Mouse (Mus musculus) olfactory bulb, adult 2 months (tissue): Measurements from ENCODE around the gene Ptpn13. TPM values are rescaled to one million over a fixed set of nuclear protein-coding genes. Genes with fewer than 3 reads are reported as not detected.

ENCODE experiments used
- H3K27ac ChIP-seq: fragments of 200-500 bp; 2 replicates; pipeline ENCODE4 v1.5.1; 2012; ENCODE audit warnings: low read depth, low read length; ENCODE audit not compliant: insufficient read depth
- H3K4me1 ChIP-seq: fragments of 200-500 bp; 2 replicates; pipeline ENCODE4 v1.6.1; 2012; ENCODE audit warnings: low read length; ENCODE audit not compliant: control insufficient read depth, insufficient read depth
- H3K4me3 ChIP-seq: fragments of 200-500 bp; 2 replicates; pipeline ENCODE4 v1.5.1; 2012; ENCODE audit warnings: mild to moderate bottlenecking, low read depth, low read length, moderate library complexity; ENCODE audit not compliant: insufficient read depth
- CTCF ChIP-seq: fragments of 200-500 bp; IDR thresholded peaks from 2 replicates; pipeline ENCODE4 v1.5.1; 2012; ENCODE audit warnings: low read depth, mild to moderate bottlenecking, low read length, moderate library complexity; ENCODE audit not compliant: insufficient read depth
- POLR2A ChIP-seq: fragments of 200-500 bp; IDR thresholded peaks from 2 replicates; pipeline ENCODE4 v1.6.1; 2012; ENCODE audit warnings: mild to moderate bottlenecking, low read depth, low read length, moderate library complexity; ENCODE audit not compliant: insufficient read depth
- WGBS: fragments of 180-500 bp; shearing (Covaris S2); methylation state at CpG from one replicate; pipeline ENCODE4 v1.1.7; 2018; 5-methylcytosine and 5-hydroxymethylcytosine counted together
- polyA plus RNA-seq: library from polyadenylated mRNA; stranded (reverse); fragments of >200 nt; gene quantifications from 2 replicates; pipeline ENCODE4 v1.2.4, GENCODE M21; 2012; ENCODE audit warnings: low replicate concordance; ENCODE audit not compliant: missing spikeins, insufficient read depth, insufficient read length

Ptpn13 gene
- polyA plus RNA-seq, 1 experiment: not detected

DNA sequence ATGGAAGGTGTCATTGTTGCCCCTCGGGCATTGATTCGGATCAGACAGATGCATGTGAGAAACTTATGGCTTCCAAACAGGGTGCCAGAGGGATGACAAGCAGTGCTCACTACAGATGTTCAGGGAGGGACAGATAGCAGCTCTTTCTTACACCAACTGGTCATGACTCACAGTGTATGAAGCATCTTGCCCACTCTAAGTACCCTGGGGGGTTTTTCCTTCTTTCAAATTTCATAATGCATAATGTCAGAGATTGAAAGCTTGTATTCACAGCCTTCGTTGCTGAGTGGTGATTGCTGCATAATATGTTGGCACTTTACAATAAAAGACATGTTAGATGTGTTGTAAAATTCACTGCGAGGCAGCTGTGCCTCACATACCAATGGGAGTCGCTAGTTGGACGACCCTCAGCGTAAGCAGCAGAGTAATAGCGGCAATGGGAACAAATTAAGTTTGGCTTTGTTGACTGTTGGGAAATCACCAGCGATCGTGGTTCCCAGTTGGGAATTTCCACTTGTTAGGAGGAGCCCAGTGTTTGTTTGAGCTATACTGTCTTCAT, 38.7 kb downstream of the Ptpn13 start:
- Histone ChIP-seq H3K4me1 (no peaks in the 10 kb centered on the region), H3K4me3 (no peak overlapping the region), H3K27ac (no peak overlapping the region)
- 58% methylated on average over 10 of the region's 10 CpGs for WGBS
- TF ChIP-seq POLR2A (no peak), CTCF (no peak)

DNA sequence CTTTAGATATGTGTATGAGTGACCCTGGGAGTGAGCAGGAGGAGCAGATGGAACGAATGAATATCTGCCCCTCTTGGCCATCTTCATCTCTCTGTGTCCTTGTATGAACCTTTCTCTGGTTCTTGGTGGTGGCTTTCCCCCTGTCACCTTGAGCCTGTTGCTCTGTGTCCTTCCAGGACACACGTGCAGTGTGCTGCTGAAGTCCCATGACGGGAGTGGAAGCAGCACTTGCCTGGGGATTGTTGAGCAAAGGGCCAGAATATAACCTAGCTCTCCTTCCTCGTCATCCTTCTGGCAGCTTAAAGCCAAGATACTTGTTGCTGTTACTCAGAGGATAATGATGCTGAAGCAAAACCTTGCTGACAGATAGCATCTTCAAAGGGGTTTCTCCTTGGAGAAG, 39.3 kb downstream of the Ptpn13 start:
- 85% methylated on average over 4 of the region's 4 CpGs for WGBS
- no peak for TF ChIP-seq POLR2A
- no peak for TF ChIP-seq CTCF
- H3K4me1 ChIP-seq: no peaks in the 10 kb centered on the region

DNA sequence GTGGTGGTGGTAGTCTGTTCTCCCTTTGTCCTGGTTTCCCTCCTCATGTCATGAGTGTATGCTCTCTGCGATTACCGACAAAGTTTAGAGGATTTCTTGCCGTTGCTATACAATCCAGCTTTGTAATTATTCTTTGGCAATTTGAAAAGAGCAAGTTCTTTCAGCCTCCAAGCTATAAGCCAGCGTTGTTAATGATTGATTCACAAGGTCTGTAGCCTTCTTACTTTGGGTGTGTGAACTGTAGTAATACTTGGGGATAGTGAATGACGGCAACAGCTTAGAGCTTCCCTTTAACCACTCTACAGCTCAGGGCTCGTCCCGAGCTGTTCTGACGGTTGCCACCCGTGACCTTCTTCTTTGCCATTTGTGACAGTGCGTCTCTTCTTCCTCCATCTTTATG, 39.8 kb downstream of the Ptpn13 start:
- Histone ChIP-seq H3K4me3 (no peak overlapping the region), H3K4me1 (no peaks in the 10 kb centered on the region), H3K27ac (no peak overlapping the region)
- TF ChIP-seq CTCF (no peak), POLR2A (no peak)
- WGBS: 73% methylated on average over 10 of the region's 10 CpGs

More for the DNA sequence above, 39.3 kb downstream of the Ptpn13 start:
- Histone ChIP-seq H3K27ac (no peak overlapping the region), H3K4me3 (no peak overlapping the region)

DNA sequence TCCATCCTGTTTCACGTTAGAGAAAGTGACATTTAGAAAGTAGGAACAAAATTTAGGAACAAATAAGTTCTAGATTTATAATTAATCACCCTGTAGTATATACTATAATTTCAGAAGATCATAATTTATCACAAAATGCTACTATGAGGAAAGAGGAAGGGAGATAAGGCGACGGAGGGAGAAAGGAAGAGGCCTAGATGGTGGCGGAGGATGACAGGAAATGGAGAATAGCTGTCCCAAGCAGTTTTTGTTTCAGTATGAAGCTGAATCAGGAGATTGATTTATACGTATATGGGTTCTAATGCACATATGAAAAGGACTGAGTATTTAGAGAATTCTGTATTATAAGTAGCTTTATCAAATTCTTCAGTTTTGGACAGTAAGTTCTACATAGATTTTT, 47.7 kb downstream of the Ptpn13 start:
- H3K27ac ChIP-seq: no peak overlapping the region
- 94% methylated on average over 5 of the region's 5 CpGs for WGBS
- H3K4me1 ChIP-seq: no peaks in the 10 kb centered on the region
- no peak for TF ChIP-seq POLR2A
- no peak for TF ChIP-seq CTCF
- H3K4me3 ChIP-seq: no peak overlapping the region

DNA sequence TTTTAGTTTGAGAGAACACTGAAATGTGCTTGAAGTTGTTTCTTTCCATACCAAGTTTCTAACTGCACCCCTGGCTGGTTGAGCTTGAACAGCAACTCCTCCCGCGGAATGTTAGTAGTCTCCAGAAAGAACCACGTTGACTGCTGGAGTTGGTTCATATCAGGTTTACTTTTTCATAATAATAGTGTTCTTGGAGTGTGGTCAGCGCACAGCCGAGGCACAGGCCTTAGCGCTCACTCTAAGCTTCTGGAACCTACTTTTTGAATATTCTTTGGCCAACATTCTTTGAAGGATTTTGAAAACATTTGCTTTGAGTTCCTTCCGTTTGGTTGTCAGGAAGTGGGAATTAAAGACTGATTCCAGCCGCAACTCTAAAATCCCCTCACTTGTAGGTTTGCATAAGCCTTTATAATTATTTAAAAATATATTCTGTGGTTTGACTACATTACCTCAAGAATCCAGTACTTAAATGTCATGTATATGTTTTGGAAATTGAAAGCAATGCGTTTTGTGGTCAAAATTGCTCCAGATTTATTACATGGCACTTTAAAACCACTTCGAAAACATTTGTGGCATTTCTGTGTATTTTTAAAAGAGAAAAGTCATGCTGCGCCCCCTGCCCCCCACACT, 48.6 kb downstream of the Ptpn13 start:
- 88% methylated on average over 11 of the region's 11 CpGs for WGBS
- no peaks in the 10 kb centered on the region for H3K4me1 ChIP-seq
- no peak overlapping the region for H3K27ac ChIP-seq
- H3K4me3 ChIP-seq: no peak overlapping the region
- no peak for TF ChIP-seq POLR2A
- TF ChIP-seq CTCF: no peak

DNA sequence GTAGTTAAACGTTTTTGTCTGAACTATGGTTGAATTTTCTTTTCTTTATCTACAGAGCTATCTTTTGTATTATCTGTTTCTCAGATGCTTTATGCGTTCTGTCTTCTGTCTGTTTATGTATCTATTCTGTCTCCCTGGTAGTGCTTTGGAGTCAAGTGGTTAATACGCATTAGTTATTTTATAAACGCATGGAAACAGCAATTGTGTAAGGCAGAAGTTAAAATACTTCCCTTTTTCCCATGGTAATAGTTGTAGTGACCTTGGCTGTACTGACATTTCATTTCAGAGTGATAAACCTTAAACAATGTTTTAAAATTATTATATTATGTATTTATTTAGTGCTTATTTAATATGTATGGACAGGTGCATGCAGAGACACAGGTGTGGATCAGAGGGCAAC, 49.3 kb downstream of the Ptpn13 start:
- 89% methylated on average over 4 of the region's 4 CpGs for WGBS
- no peak overlapping the region for H3K27ac ChIP-seq
- no peak overlapping the region for H3K4me3 ChIP-seq
- TF ChIP-seq POLR2A (no peak), CTCF (no peak)
- no peaks in the 10 kb centered on the region for H3K4me1 ChIP-seq

DNA sequence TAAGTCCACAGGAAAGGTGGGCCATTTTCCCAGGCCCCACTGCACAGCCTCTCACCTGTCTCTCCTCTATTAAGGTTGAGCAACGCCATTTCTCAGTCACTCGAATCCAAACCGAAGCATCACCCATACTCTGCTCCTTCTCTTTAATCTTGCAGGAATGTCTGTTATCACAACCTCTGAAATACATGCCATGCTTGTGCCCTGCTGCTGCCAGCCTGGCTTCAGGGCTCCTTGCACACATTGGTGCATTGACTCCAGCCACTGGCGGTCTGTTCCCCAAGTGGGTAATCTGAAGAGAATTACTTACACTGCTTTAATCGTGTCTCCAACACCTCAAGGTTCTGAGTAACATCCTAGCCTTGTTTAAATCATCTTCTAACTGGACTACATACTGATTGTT, 50.5 kb downstream of the Ptpn13 start:
- no peak overlapping the region for H3K27ac ChIP-seq
- TF ChIP-seq POLR2A (no peak), CTCF (no peak)
- 82% methylated on average over 5 of the region's 5 CpGs for WGBS
- H3K4me1 ChIP-seq: no peaks in the 10 kb centered on the region
- no peak overlapping the region for H3K4me3 ChIP-seq

DNA sequence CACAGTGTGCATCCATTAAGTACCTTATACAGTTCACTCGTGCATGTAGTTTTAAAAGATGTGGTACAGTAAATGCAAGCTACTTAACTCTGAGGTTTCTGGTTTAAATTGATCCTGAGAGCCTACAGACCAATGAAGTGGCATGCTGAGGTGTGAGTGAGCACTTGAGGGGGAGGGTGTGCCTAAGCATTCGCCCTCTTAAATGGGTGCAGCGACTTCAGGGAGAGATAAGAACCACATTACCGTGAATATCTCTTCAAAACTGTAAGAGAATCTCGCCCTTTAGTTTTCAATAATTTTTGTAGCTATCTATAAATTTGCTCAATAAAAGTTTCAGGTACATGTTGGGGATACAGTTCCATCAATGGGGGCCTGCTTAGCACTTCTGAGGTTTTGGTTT, 54.5 kb downstream of the Ptpn13 start:
- TF ChIP-seq CTCF (no peak), POLR2A (no peak)
- Histone ChIP-seq H3K4me3 (no peak overlapping the region), H3K4me1 (no peaks in the 10 kb centered on the region), H3K27ac (no peak overlapping the region)
- WGBS: 95% methylated on average over 5 of the region's 5 CpGs

DNA sequence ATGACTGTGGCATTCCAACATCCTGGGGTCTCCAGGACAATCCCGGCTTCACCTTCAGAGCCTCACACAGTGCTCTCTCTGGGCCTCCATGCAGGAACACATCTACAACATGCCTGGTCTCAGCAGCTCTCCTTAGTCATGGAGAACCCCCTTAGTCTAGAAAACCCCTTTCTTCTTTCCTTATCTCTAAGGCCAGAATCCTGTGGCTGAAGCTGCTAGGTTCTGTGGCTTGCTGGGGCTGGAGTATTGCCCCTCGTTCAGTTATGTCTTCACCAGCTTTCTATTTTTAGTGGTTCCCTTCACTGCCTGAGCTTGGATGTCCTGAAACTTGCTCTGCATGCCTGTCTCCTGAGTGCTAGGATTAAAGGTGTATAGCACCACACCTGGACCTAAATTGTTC, 56.2 kb downstream of the Ptpn13 start:
- Histone ChIP-seq H3K4me3 (no peak overlapping the region), H3K4me1 (no peaks in the 10 kb centered on the region), H3K27ac (no peak overlapping the region)
- TF ChIP-seq POLR2A (no peak), CTCF (no peak)
- WGBS: 90% methylated on average over 2 of the region's 2 CpGs

DNA sequence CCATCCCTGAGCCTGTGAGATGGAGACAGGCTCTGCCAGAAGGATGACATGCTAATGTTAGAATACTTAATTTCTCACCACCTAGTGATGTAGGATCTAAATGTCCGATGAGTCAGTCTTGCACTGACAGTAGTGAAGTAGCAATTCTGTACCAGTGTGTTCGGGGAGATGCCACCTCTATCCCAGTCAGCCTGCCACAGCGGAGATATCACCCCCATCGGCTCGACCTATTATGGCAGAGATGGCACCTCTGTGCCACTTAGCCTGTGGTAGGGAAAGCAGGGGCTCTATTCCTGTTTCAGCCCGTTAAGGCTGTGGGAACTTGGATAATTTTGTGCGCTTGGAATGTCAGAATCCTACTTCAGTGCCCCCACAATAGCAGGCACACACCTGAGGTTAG, 62.0 kb downstream of the Ptpn13 start:
- WGBS: 86% methylated on average over 7 of the region's 7 CpGs
- TF ChIP-seq POLR2A: no peak
- no peak for TF ChIP-seq CTCF
- Histone ChIP-seq H3K27ac (no peak overlapping the region), H3K4me1 (no peaks in the 10 kb centered on the region), H3K4me3 (no peak overlapping the region)
